Mouse (Mus musculus) heart, postnatal 0 days (tissue): ENCODE results near the gene Rtn4ip1.

ENCODE experiments used
- CTCF ChIP-seq: IDR thresholded peaks from 2 replicates; pipeline ENCODE4 v1.5.1; 2016; ENCODE audit warnings: antibody characterized with exemption, control low read depth, low read depth
- EP300 ChIP-seq: IDR thresholded peaks from 2 replicates; pipeline ENCODE4 v1.6.1; 2016; ENCODE audit warnings: antibody characterized with exemption, low read depth

DNA sequence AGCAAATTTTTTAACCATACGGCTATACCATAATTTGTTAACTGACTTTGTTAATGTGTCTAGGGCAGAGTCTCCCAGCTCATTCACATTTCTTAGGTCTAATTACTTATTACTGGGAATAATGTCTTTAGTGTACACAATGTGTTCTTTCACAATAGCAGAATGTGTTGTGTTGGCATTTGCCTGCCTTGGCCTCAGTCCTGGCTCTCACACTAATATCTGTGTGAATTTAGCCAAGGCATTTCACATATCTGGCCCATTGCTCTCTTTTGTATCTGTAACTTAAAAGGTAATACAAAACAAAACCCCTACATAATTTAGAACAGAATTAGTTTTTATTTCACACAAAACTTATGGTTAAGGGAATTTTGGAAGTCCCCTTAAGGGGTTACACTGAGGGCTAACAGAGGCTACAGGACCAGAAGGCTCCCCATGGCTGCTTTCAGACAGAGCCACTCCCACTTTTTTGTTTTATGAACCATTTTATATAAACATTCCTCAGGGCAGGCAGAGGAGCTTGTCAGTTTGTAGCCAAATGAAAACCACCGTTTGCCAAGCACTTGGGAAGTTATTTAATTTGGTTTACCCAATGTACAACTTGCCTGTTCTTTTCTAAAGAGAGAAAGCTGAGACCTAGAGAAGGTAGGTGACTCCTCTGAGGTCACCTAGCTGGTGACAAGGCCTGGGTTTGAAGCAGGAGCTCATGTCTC, 98.7 kb downstream of the Rtn4ip1 start:
- TF ChIP-seq CTCF (no peak), EP300 (no peak)
